Mouse (Mus musculus) left cerebral cortex, adult 11 months (tissue): ENCODE data around the gene Trim26.
"Not testable (repeated sequence)": the region's sequence is repeated elsewhere in the genome, so short reads cannot be mapped to it uniquely, and the experiment has no call there.

Experiments
- DNase-seq: peaks from one replicate; pipeline ENCODE4 v3.0.0; 2022; ENCODE audit warnings: low spot score

Trim26 gene

GRCm38 (mm10) chr17:36836874-36837647 is at the start of gene Trim26:
Gene Trim26 (plus strand): TSS chr17:36837134.
- peak; percentile 94 for DNase-seq

- DNase-seq: no peak
Observed at GRCm38 (mm10) chr17:36788351-36788750, 48.6 kb upstream of the Trim26 start.

- DNase-seq: peak; percentile 76
Observed at GRCm38 (mm10) chr17:36788801-36789200, 48.1 kb upstream of the Trim26 start.

GRCm38 (mm10) chr17:36799493-36799892 is 37.4 kb upstream of the Trim26 start:
- no peak for DNase-seq

- not testable (repeated sequence) for DNase-seq
Observed at GRCm38 (mm10) chr17:36799921-36800462, 36.9 kb upstream of the Trim26 start.

- DNase-seq: no peak
Observed at GRCm38 (mm10) chr17:36811871-36812270, 25.1 kb upstream of the Trim26 start, which contains the start of gene H2-M10.6. Gene H2-M10.6 (plus strand): TSS chr17:36812171.

GRCm38 (mm10) chr17:36824005-36824404 is 12.9 kb upstream of the Trim26 start:
- peak; percentile 37 for DNase-seq

- DNase-seq: no peak
Observed at GRCm38 (mm10) chr17:36825525-36825924, 11.4 kb upstream of the Trim26 start.

GRCm38 (mm10) chr17:36826002-36826401 is 10.9 kb upstream of the Trim26 start:
- DNase-seq: peak; percentile 84

- DNase-seq: no peak
Observed at GRCm38 (mm10) chr17:36828488-36828887, 8.4 kb upstream of the Trim26 start.

- no peak for DNase-seq
Observed at GRCm38 (mm10) chr17:36830470-36830869, 6.5 kb upstream of the Trim26 start.

- DNase-seq: no peak
Observed at GRCm38 (mm10) chr17:36832694-36833093, 4.2 kb upstream of the Trim26 start.

- no peak for DNase-seq
Observed at GRCm38 (mm10) chr17:36835591-36836426, 1.1 kb upstream of the Trim26 start.

GRCm38 (mm10) chr17:36836427-36836812 is 514 bp upstream of the Trim26 start:
- no peak for DNase-seq

- no peak for DNase-seq
Observed at GRCm38 (mm10) chr17:36839001-36839400, 2.1 kb downstream of the Trim26 start.

GRCm38 (mm10) chr17:36839931-36840330 is 3.0 kb downstream of the Trim26 start:
- DNase-seq: no peak

- no peak for DNase-seq
Observed at GRCm38 (mm10) chr17:36840961-36841445, 4.1 kb downstream of the Trim26 start.

GRCm38 (mm10) chr17:36843696-36844095 is 6.8 kb downstream of the Trim26 start:
- DNase-seq: no peak

- no peak for DNase-seq
Observed at GRCm38 (mm10) chr17:36844286-36844719, 7.4 kb downstream of the Trim26 start.

GRCm38 (mm10) chr17:36844725-36845124 is 7.8 kb downstream of the Trim26 start:
- no peak for DNase-seq

- DNase-seq: no peak
Observed at GRCm38 (mm10) chr17:36848911-36849310, 12.0 kb downstream of the Trim26 start.

GRCm38 (mm10) chr17:36849992-36850391 is 13.1 kb downstream of the Trim26 start:
- DNase-seq: no peak
